Mouse (Mus musculus): ENCODE results near the gene Tnc. TPM values are rescaled to one million over a fixed set of nuclear protein-coding genes. Genes with fewer than 3 reads are reported as not detected.
"Not testable (repeated sequence)": the region's sequence is repeated elsewhere in the genome, so short reads cannot be mapped to it uniquely, and the experiment has no call there.

Gene Tnc
- polyA plus RNA-seq, 1 experiment from 2014 or later = 5.0 TPM

GRCm38 (mm10) chr4:63980211-63980794, 66.5 kb downstream of the Tnc start:
- peak overlapping the region; percentile 79 for H3K27ac ChIP-seq
- H3K36me3 ChIP-seq = no peaks in the 10 kb centered on the region
- DNase-seq (ENCODE audit: low spot score) = no peak
- 85% methylated on average over 1 of the region's 1 CpGs for WGBS
- H3K27me3 ChIP-seq (ENCODE audit: low read depth, poor library complexity, severe bottlenecking) = no peaks in the 10 kb centered on the region
- no peak overlapping the region for H3K4me3 ChIP-seq
- peaks cover 29% of the 10 kb centered on the region for H3K4me1 ChIP-seq
- H3K9me3 ChIP-seq (replicated peaks) = no peaks in the 10 kb centered on the region

DNA sequence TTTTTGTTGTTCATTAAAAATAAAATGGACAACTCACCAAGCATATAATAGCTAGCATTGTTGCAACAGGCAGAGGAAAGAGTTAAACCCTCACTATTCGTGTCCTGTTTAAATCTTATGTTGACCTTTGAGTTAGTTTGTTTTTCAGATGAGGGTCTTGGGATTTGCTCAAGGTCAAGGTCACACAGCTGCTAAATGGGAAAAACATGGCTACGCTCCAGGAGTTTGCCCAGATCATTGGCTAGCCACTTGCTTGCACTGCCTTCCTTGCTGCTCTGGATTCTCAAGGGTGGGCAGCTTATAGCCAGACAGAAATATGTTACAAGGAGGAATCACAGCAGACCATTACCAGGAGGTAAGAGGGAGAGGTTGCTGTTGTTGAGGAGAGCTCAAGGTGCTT, 67.2 kb downstream of the Tnc start:
- Histone ChIP-seq H3K27ac (peak overlapping the region; percentile 79), H3K4me3 (no peak overlapping the region), H3K36me3 (no peaks in the 10 kb centered on the region), H3K27me3 (ENCODE audit: low read depth, poor library complexity, severe bottlenecking) (no peaks in the 10 kb centered on the region), H3K9me3 (replicated peaks) (no peaks in the 10 kb centered on the region), H3K4me1 (peaks cover 29% of the 10 kb centered on the region)
- WGBS = 24% methylated on average over 2 of the region's 2 CpGs
- DNase-seq (ENCODE audit: low spot score) = peak; percentile 36

- H3K9me3 ChIP-seq (replicated peaks) = no peaks in the 10 kb centered on the region
- no peaks in the 10 kb centered on the region for H3K4me1 ChIP-seq
- no peaks in the 10 kb centered on the region for H3K27me3 ChIP-seq (ENCODE audit: low read depth, poor library complexity, severe bottlenecking)
- H3K27ac ChIP-seq = no peak overlapping the region
- no peak overlapping the region for H3K4me3 ChIP-seq
- no peak for DNase-seq (ENCODE audit: low spot score)
- 92% methylated on average over 2 of the region's 2 CpGs for WGBS
- H3K36me3 ChIP-seq = no peaks in the 10 kb centered on the region
Observed at GRCm38 (mm10) chr4:63972536-63972935, 74.3 kb downstream of the Tnc start.

- Histone ChIP-seq H3K27me3 (ENCODE audit: low read depth, poor library complexity, severe bottlenecking) (no peaks in the 10 kb centered on the region), H3K27ac (no peak overlapping the region), H3K4me1 (no peaks in the 10 kb centered on the region), H3K36me3 (no peaks in the 10 kb centered on the region), H3K4me3 (no peak overlapping the region), H3K9me3 (replicated peaks) (no peaks in the 10 kb centered on the region)
- 71% methylated on average over 1 of the region's 1 CpGs for WGBS
- DNase-seq (ENCODE audit: low spot score) = no peak
Observed at GRCm38 (mm10) chr4:63971762-63972161, 75.1 kb downstream of the Tnc start.

GRCm38 (mm10) chr4:63970925-63971324, 75.9 kb downstream of the Tnc start:
- H3K27ac ChIP-seq = no peak overlapping the region
- no peak for DNase-seq (ENCODE audit: low spot score)
- no peak overlapping the region for H3K4me3 ChIP-seq
- no peaks in the 10 kb centered on the region for H3K36me3 ChIP-seq
- H3K4me1 ChIP-seq = no peaks in the 10 kb centered on the region
- H3K9me3 ChIP-seq (replicated peaks) = no peaks in the 10 kb centered on the region
- no peaks in the 10 kb centered on the region for H3K27me3 ChIP-seq (ENCODE audit: low read depth, poor library complexity, severe bottlenecking)
- 88% methylated on average over 4 of the region's 4 CpGs for WGBS

DNA sequence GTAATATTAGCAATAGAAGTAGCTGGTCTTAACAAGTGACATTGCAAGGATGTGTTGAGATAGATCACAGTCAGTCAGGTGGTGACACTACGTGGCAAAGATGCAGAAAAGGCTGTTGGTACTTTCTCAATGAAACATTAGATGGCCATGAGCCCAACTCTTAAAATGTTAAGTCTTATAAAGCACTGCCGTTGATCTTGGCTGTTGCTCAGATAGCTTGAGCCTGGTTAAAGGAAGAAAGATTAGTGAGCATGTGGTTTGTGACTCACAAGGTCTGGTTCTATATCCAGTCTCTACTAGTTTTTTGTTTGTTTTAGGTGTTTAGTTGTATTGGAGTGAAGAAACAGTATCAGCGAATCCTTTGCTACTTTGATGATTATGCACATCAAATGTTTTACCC, 76.9 kb downstream of the Tnc start:
- Histone ChIP-seq H3K4me1 (no peaks in the 10 kb centered on the region), H3K9me3 (replicated peaks) (no peaks in the 10 kb centered on the region), H3K4me3 (no peak overlapping the region), H3K27ac (no peak overlapping the region), H3K27me3 (ENCODE audit: low read depth, poor library complexity, severe bottlenecking) (no peaks in the 10 kb centered on the region), H3K36me3 (no peaks in the 10 kb centered on the region)
- WGBS = 91% methylated on average over 3 of the region's 3 CpGs
- DNase-seq (ENCODE audit: low spot score) = no peak

DNA sequence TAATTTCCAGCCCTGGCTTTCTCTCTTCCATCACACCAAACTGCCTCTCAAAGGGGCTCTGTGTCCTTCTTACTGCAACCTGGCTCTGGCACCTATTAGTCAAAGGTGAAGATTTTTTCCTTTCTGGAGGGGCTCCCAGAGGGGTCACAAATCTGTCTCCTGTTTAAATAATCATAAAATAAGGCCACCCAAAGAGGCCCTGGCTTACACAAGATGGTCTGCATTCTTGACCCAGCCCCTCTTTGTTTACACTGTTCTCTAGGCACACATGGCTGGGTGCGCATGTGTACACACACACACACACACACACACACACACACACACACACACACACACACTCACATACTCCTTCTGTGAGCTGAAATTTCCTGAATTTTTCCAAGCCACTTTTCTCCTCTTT, 83.4 kb downstream of the Tnc start:
- Histone ChIP-seq H3K4me1 (peaks cover 8% of the 10 kb centered on the region; the same call in 1 of the 2 replicates), H3K27ac (no peak overlapping the region)

DNA sequence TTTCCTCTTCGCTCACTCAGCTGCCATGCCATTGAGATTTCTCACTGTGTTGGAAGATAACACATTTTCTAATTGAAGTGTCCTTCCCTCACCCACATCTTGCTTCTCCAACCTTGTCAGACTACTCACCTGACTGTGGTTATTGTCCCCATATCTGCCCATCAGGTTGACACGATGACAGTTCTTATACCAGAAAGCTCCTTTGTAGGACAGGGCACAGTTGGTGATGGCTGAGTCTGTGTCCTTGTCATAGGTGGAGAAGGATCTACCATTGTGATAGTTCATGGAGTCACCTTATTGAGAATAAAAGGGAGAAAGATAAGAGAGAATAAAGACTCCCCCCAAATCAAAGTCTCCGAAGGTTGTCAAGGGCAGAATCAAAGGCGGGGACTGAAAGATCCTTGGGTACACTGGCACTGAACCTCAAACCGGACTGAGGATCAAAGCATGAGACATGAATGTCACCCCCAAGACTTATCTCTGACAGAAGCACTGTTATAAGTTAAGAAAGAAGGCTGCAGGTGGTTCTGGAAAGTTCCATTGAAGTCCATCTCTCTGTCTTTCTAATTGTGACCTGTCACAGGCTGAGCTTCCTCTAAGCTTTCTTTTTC, 84.9 kb downstream of the Tnc start:
- Histone ChIP-seq H3K4me1 (peaks cover 8% of the 10 kb centered on the region; the same call in 1 of the 2 replicates), H3K36me3 (no peaks in the 10 kb centered on the region), H3K27ac (no peak overlapping the region), H3K9me3 (replicated peaks) (no peaks in the 10 kb centered on the region), H3K4me3 (no peak overlapping the region), H3K27me3 (ENCODE audit: low read depth, poor library complexity, severe bottlenecking) (no peaks in the 10 kb centered on the region)
- DNase-seq (ENCODE audit: low spot score) = no peak
- WGBS = 93% methylated on average over 5 of the region's 5 CpGs

More for the DNA sequence above, 83.4 kb downstream of the Tnc start:
- Histone ChIP-seq H3K4me3 (no peak overlapping the region), H3K27me3 (ENCODE audit: low read depth, poor library complexity, severe bottlenecking) (no peaks in the 10 kb centered on the region), H3K36me3 (no peaks in the 10 kb centered on the region), H3K9me3 (replicated peaks) (no peaks in the 10 kb centered on the region)
- 54% methylated on average over 1 of the region's 1 CpGs for WGBS
- DNase-seq (ENCODE audit: low spot score) = no peak

GRCm38 (mm10) chr4:63958601-63959000, 88.2 kb downstream of the Tnc start:
- no peaks in the 10 kb centered on the region for H3K36me3 ChIP-seq
- H3K4me3 ChIP-seq = no peak overlapping the region
- 85% methylated on average over 4 of the region's 4 CpGs for WGBS
- peaks cover 8% of the 10 kb centered on the region; the same call in 1 of the 2 replicates for H3K4me1 ChIP-seq
- H3K27me3 ChIP-seq (ENCODE audit: low read depth, poor library complexity, severe bottlenecking) = no peaks in the 10 kb centered on the region
- H3K27ac ChIP-seq = no peak overlapping the region
- DNase-seq (ENCODE audit: low spot score) = no peak
- H3K9me3 ChIP-seq (replicated peaks) = no peaks in the 10 kb centered on the region

DNA sequence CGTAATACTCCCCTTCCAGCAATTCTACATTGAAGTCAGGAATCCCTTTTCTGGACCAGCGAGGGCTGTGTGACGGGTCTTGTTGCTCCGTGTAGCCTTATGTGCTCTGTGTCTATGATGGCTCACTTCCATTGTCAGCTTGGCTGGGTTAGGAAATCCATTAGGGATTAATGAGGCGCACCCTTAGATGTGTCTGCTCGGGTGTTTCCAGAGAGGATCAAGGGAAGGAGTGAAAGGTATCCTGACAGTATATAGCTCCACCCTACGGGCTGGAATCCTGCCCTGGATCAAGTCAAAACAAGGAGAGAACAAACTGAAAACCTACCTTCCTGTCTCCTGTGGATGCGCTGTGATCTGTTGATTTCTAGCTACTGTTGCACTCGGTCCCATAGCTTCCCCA, 96.8 kb downstream of the Tnc start:
- Histone ChIP-seq H3K36me3 (no peaks in the 10 kb centered on the region), H3K27me3 (ENCODE audit: low read depth, poor library complexity, severe bottlenecking) (no peaks in the 10 kb centered on the region), H3K27ac (no peak overlapping the region), H3K4me3 (no peak overlapping the region), H3K9me3 (replicated peaks) (no peaks in the 10 kb centered on the region), H3K4me1 (no peaks in the 10 kb centered on the region)
- no peak for DNase-seq (ENCODE audit: low spot score)
- WGBS = 88% methylated on average over 9 of the region's 9 CpGs

GRCm38 (mm10) chr4:63948688-63949073, 98.1 kb downstream of the Tnc start:
- H3K27ac ChIP-seq; H3K36me3 ChIP-seq; H3K4me3 ChIP-seq; DNase-seq (ENCODE audit: low spot score); H3K27me3 ChIP-seq (ENCODE audit: low read depth, poor library complexity, severe bottlenecking); H3K4me1 ChIP-seq; H3K9me3 ChIP-seq (replicated peaks): not testable (repeated sequence)
- 83% methylated on average over 5 of the region's 5 CpGs for WGBS

DNA sequence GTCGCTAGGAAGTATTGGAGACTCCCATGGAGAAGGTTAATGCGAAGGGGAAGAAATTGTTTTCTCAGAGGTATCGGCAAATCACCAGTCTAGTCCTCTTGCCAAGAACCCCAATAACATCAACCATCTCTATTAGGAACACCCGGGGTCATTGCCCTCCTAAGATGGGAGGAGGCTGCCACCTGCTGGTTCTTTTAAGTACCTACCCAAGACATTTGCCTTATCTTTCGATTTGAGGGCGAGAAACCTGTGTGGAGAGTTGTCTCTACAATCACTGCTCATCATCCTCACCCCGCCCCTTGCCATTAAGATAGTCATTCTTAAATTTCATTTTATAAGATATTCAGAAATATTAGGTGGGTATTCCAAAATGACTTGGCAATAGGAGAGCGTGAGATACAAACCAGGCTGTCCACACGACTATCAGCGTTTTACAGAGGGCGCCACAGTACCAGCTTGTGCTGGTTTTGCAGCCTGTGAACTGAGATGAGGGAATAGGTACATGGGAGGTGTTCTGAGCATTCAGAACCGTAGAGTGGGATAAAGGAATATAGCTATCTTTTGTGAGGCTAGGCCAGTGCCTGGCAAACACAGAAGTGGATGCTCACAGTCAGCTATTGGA, 98.6 kb downstream of the Tnc start:
- DNase-seq (ENCODE audit: low spot score) = peak; percentile 63
- Histone ChIP-seq H3K27ac (no peak overlapping the region), H3K4me1 (no peaks in the 10 kb centered on the region), H3K36me3 (no peaks in the 10 kb centered on the region), H3K4me3 (no peak overlapping the region), H3K27me3 (ENCODE audit: low read depth, poor library complexity, severe bottlenecking) (no peaks in the 10 kb centered on the region), H3K9me3 (replicated peaks) (no peaks in the 10 kb centered on the region)
- WGBS = 42% methylated on average over 12 of the region's 12 CpGs

- WGBS = 84% methylated on average over 5 of the region's 5 CpGs
- H3K4me3 ChIP-seq = no peak overlapping the region
Observed at GRCm38 (mm10) chr4:63943813-63944212, 103.0 kb downstream of the Tnc start.

More at GRCm38 (mm10) chr4:63943813-63944212, 103.0 kb downstream of the Tnc start:
- H3K36me3 ChIP-seq = no peaks in the 10 kb centered on the region
- H3K27ac ChIP-seq = no peak overlapping the region
- no peak for DNase-seq (ENCODE audit: low spot score)
- H3K27me3 ChIP-seq (ENCODE audit: low read depth, poor library complexity, severe bottlenecking) = no peaks in the 10 kb centered on the region
- H3K4me1 ChIP-seq = no peaks in the 10 kb centered on the region
- H3K9me3 ChIP-seq (replicated peaks) = no peaks in the 10 kb centered on the region
